Mouse (Mus musculus) forebrain, embryonic 11.5 days (tissue): ENCODE measurements around the gene Sorbs1. TPM values are rescaled to one million over a fixed set of nuclear protein-coding genes. Genes with fewer than 3 reads are reported as not detected.

ENCODE experiments used
- ATAC-seq: fragments of 200-750 bp; cut with Nextera tagmentation; replicated peaks from 2 replicates; pipeline ENCODE4 v1.8.0; 2017; ENCODE audit warnings: moderate TSS enrichment; ENCODE audit not compliant: low FRiP score
- DNase-seq: peaks from one replicate; pipeline ENCODE4 v3.0.0-alpha.2; 2017; ENCODE audit warnings: low spot score
- H3K27ac ChIP-seq: fragments of 300-500 bp; sonication (generic); 2 replicates; pipeline ENCODE4 v1.5.1; 2014; ENCODE audit warnings: low read depth, low read length
- H3K27me3 ChIP-seq: fragments of 300-500 bp; sonication (generic); 2 replicates; pipeline ENCODE4 v1.6.1; 2014; ENCODE audit warnings: mild to moderate bottlenecking, low read length, mixed read lengths; ENCODE audit not compliant: control insufficient read depth, insufficient read depth
- H3K36me3 ChIP-seq: fragments of 300-500 bp; sonication (generic); 2 replicates; pipeline ENCODE4 v1.6.1; 2014; ENCODE audit warnings: mild to moderate bottlenecking, low read length, moderate library complexity, mixed read lengths; ENCODE audit not compliant: control insufficient read depth, insufficient read depth
- H3K4me1 ChIP-seq: fragments of 300-500 bp; sonication (generic); replicated peaks from 2 replicates; pipeline ENCODE4 v1.6.1; 2014; ENCODE audit warnings: low read length, mixed read lengths; ENCODE audit not compliant: control insufficient read depth, insufficient read depth
- H3K4me2 ChIP-seq: fragments of 300-500 bp; sonication (generic); 2 replicates; pipeline ENCODE4 v1.6.1; 2014; ENCODE audit warnings: low read depth, mild to moderate bottlenecking, low read length, moderate library complexity, mixed read lengths; ENCODE audit not compliant: severe bottlenecking
- H3K4me3 ChIP-seq: fragments of 300-500 bp; sonication (generic); 2 replicates; pipeline ENCODE4 v1.5.1; 2014; ENCODE audit warnings: low read depth, low read length
- H3K9ac ChIP-seq: fragments of 300-500 bp; sonication (generic); 2 replicates; pipeline ENCODE4 v1.6.1; 2014; ENCODE audit warnings: low read length
- H3K9me3 ChIP-seq: fragments of 300-500 bp; sonication (generic); 2 replicates; pipeline ENCODE4 v1.6.1; 2016; ENCODE audit warnings: low read length, mixed read lengths; ENCODE audit not compliant: control insufficient read depth
- WGBS: fragments of 180-500 bp; shearing (Covaris S2); extraction: QIAGEN DNeasy Blood & Tissue Kit; methylation state at CpG from one replicate; pipeline ENCODE4 v1.1.7; 2014; 5-methylcytosine and 5-hydroxymethylcytosine counted together
- polyA plus RNA-seq: library from polyadenylated mRNA; unstranded; fragments of >200 nt; fragmentation: Nextera tagmentation; extraction: Ambion mirVana; gene quantifications from 2 replicates; pipeline ENCODE4 v1.2.1, GENCODE M21; 2014

The Sorbs1 gene
- polyA plus RNA-seq, 1 experiment from 2014 or later = 66.0 TPM

GRCm38 (mm10) chr19:40548796-40549515, 35.4 kb upstream of the Sorbs1 start:
- no peaks in the 10 kb centered on the region for H3K9me3 ChIP-seq

GRCm38 (mm10) chr19:40548386-40548785, 34.8 kb upstream of the Sorbs1 start:
- Histone ChIP-seq H3K36me3 (peaks cover 1% of the 10 kb centered on the region; the same call in 1 of the 2 replicates), H3K9ac (no peak overlapping the region), H3K4me3 (no peak overlapping the region), H3K4me2 (no peak overlapping the region), H3K4me1 (no peaks in the 10 kb centered on the region), H3K27me3 (no peaks in the 10 kb centered on the region), H3K9me3 (no peaks in the 10 kb centered on the region), H3K27ac (no peak overlapping the region)
- 87% methylated on average over 6 of the region's 6 CpGs for WGBS
- no peak for DNase-seq
- ATAC-seq = no peak

More at GRCm38 (mm10) chr19:40548796-40549515, 35.4 kb upstream of the Sorbs1 start:
- DNase-seq (no peak), ATAC-seq (no peak; the same call in 1 of the 2 replicates)
- WGBS = 35% methylated on average over 5 of the region's 5 CpGs
- H3K4me1 ChIP-seq = no peaks in the 10 kb centered on the region
- no peak overlapping the region for H3K4me2 ChIP-seq
- H3K4me3 ChIP-seq = no peak overlapping the region
- H3K27ac ChIP-seq = no peak overlapping the region
- no peaks in the 10 kb centered on the region for H3K27me3 ChIP-seq
- H3K36me3 ChIP-seq = peaks cover 6% of the 10 kb centered on the region; the same call in 1 of the 2 replicates
- H3K9ac ChIP-seq = no peak overlapping the region

- no peaks in the 10 kb centered on the region for H3K27me3 ChIP-seq
- no peak overlapping the region for H3K9ac ChIP-seq
- WGBS = 8% methylated on average over 3 of the region's 3 CpGs
- no peak overlapping the region for H3K4me2 ChIP-seq
- H3K27ac ChIP-seq = no peak overlapping the region
- no peaks in the 10 kb centered on the region for H3K4me1 ChIP-seq
- H3K4me3 ChIP-seq = no peak overlapping the region
- ATAC-seq (peak; percentile 33; the same call in 1 of the 2 replicates), DNase-seq (peak; percentile 78)
- H3K36me3 ChIP-seq = no peaks in the 10 kb centered on the region
- H3K9me3 ChIP-seq = no peaks in the 10 kb centered on the region
Observed at GRCm38 (mm10) chr19:40544856-40545255, 31.3 kb upstream of the Sorbs1 start.

GRCm38 (mm10) chr19:40542776-40543175, 29.2 kb upstream of the Sorbs1 start:
- Histone ChIP-seq H3K9ac (no peak overlapping the region), H3K27me3 (no peaks in the 10 kb centered on the region), H3K9me3 (no peaks in the 10 kb centered on the region), H3K27ac (no peak overlapping the region), H3K4me1 (no peaks in the 10 kb centered on the region), H3K36me3 (no peaks in the 10 kb centered on the region), H3K4me2 (no peak overlapping the region), H3K4me3 (no peak overlapping the region)
- no peak for DNase-seq
- ATAC-seq = no peak
- WGBS = 90% methylated on average over 7 of the region's 7 CpGs

- no peaks in the 10 kb centered on the region for H3K36me3 ChIP-seq
- no peaks in the 10 kb centered on the region for H3K9me3 ChIP-seq
- 96% methylated on average over 6 of the region's 6 CpGs for WGBS
Observed at GRCm38 (mm10) chr19:40536526-40536925, 22.9 kb upstream of the Sorbs1 start.

GRCm38 (mm10) chr19:40532525-40532924, 18.9 kb upstream of the Sorbs1 start:
- Histone ChIP-seq H3K27me3 (no peaks in the 10 kb centered on the region), H3K4me1 (no peaks in the 10 kb centered on the region), H3K9me3 (no peaks in the 10 kb centered on the region), H3K9ac (no peak overlapping the region), H3K27ac (no peak overlapping the region), H3K36me3 (no peaks in the 10 kb centered on the region), H3K4me2 (no peak overlapping the region), H3K4me3 (no peak overlapping the region)
- DNase-seq (no peak), ATAC-seq (no peak)
- 87% methylated on average over 5 of the region's 5 CpGs for WGBS

More at GRCm38 (mm10) chr19:40536526-40536925, 22.9 kb upstream of the Sorbs1 start:
- ATAC-seq (no peak), DNase-seq (no peak)
- Histone ChIP-seq H3K27ac (no peak overlapping the region), H3K4me3 (no peak overlapping the region), H3K4me1 (no peaks in the 10 kb centered on the region), H3K9ac (no peak overlapping the region), H3K27me3 (no peaks in the 10 kb centered on the region), H3K4me2 (no peak overlapping the region)

- no peaks in the 10 kb centered on the region for H3K9me3 ChIP-seq
- ATAC-seq = no peak
- H3K4me1 ChIP-seq = no peaks in the 10 kb centered on the region
- H3K27me3 ChIP-seq = no peaks in the 10 kb centered on the region
- no peaks in the 10 kb centered on the region for H3K36me3 ChIP-seq
- 92% methylated on average over 2 of the region's 2 CpGs for WGBS
- no peak overlapping the region for H3K27ac ChIP-seq
- no peak overlapping the region for H3K4me2 ChIP-seq
- H3K4me3 ChIP-seq = no peak overlapping the region
- no peak for DNase-seq
- H3K9ac ChIP-seq = no peak overlapping the region
Observed at GRCm38 (mm10) chr19:40530323-40530722, 16.7 kb upstream of the Sorbs1 start.

GRCm38 (mm10) chr19:40528254-40528653, 14.7 kb upstream of the Sorbs1 start:
- Histone ChIP-seq H3K4me2 (no peak overlapping the region), H3K9ac (no peak overlapping the region), H3K27me3 (no peaks in the 10 kb centered on the region), H3K4me1 (no peaks in the 10 kb centered on the region), H3K4me3 (no peak overlapping the region), H3K9me3 (no peaks in the 10 kb centered on the region), H3K27ac (no peak overlapping the region), H3K36me3 (no peaks in the 10 kb centered on the region)
- DNase-seq = no peak
- no peak for ATAC-seq
